Mouse (Mus musculus) megakaryocyte-erythroid progenitor cell, adult 5-6 weeks (primary cell): Measurements from ENCODE around the gene Fndc3a. TPM values are rescaled to one million over a fixed set of nuclear protein-coding genes. Genes with fewer than 3 reads are reported as not detected.

Experiments used
- ATAC-seq: replicated peaks from 2 replicates; pipeline ENCODE4 v1.8.0; 2016; ENCODE audit warnings: mild to moderate bottlenecking, inconsistent platforms; ENCODE audit not compliant: severe bottlenecking, poor library complexity, low FRiP score, low TSS enrichment
- total RNA-seq, 2 experiments: library from RNA; stranded (forward) in 1 of 2; stranded (reverse) in 1 of 2; fragments of 200-1000, 215-1000 nt in 1 of 2; fragments of >200 nt in 1 of 2; fragmentation: Nextera tagmentation in 1 of 2; gene quantifications; 2 replicates each; pipeline ENCODE4 v1.2.3; 2014 to 2017

Fndc3a gene
- total RNA-seq, 2 experiments from 2014 or later, result 12.8 to 14.4 TPM

- no peak for ATAC-seq
Measured at GRCm38 (mm10) chr14:72580991-72581390, 128.8 kb downstream of the Fndc3a start.

GRCm38 (mm10) chr14:72576283-72576682, 133.5 kb downstream of the Fndc3a start:
- no peak for ATAC-seq

GRCm38 (mm10) chr14:72563941-72564340, 145.9 kb downstream of the Fndc3a start:
- ATAC-seq, result no peak

- ATAC-seq, result no peak
Measured at GRCm38 (mm10) chr14:72558795-72559194, 151.0 kb downstream of the Fndc3a start.

- ATAC-seq, result peak; percentile 74; the same call in 1 of the 2 replicates
Measured at GRCm38 (mm10) chr14:72555846-72556245, 154.0 kb downstream of the Fndc3a start.

GRCm38 (mm10) chr14:72536392-72537017, 173.3 kb downstream of the Fndc3a start:
- ATAC-seq, result no peak

GRCm38 (mm10) chr14:72533862-72534261, 175.9 kb downstream of the Fndc3a start:
- no peak for ATAC-seq

GRCm38 (mm10) chr14:72532028-72532917, 177.5 kb downstream of the Fndc3a start:
- ATAC-seq, result peak; percentile 49

GRCm38 (mm10) chr14:72527126-72527525, 182.7 kb downstream of the Fndc3a start:
- ATAC-seq, result no peak

- no peak for ATAC-seq
Measured at GRCm38 (mm10) chr14:72519561-72519960, 190.2 kb downstream of the Fndc3a start.

- ATAC-seq, result no peak
Measured at GRCm38 (mm10) chr14:72518786-72519185, 191.0 kb downstream of the Fndc3a start.

- ATAC-seq, result no peak
Measured at GRCm38 (mm10) chr14:72516376-72516775, 193.4 kb downstream of the Fndc3a start.

- ATAC-seq, result peak; percentile 22; the same call in 1 of the 2 replicates
Measured at GRCm38 (mm10) chr14:72506723-72507420, 202.9 kb downstream of the Fndc3a start.

GRCm38 (mm10) chr14:72506018-72506722, 203.6 kb downstream of the Fndc3a start:
- peak; percentile 41 for ATAC-seq

- peak; percentile 65; the same call in 1 of the 2 replicates for ATAC-seq
Measured at GRCm38 (mm10) chr14:72504985-72505384, 204.8 kb downstream of the Fndc3a start.

GRCm38 (mm10) chr14:72503241-72503640, 206.6 kb downstream of the Fndc3a start:
- no peak for ATAC-seq

GRCm38 (mm10) chr14:72493775-72494174, 216.0 kb downstream of the Fndc3a start:
- ATAC-seq, result no peak

GRCm38 (mm10) chr14:72491738-72492137, 218.1 kb downstream of the Fndc3a start, which contains the start of gene Gm9195:
Gene Gm9195 (minus strand): TSS chr14:72491838.
- no peak for ATAC-seq

- no peak for ATAC-seq
Measured at GRCm38 (mm10) chr14:72490367-72490766, 219.4 kb downstream of the Fndc3a start.
